Mouse (Mus musculus) CH12.LX (cell line): Measurements from ENCODE around the gene Csn1s2a. TPM values are rescaled to one million over a fixed set of nuclear protein-coding genes. Genes with fewer than 3 reads are reported as not detected.
"Not testable (repeated sequence)": the region's sequence is repeated elsewhere in the genome, so short reads cannot be mapped to it uniquely, and the experiment has no call there.

ENCODE experiments used
- DNase-seq: peaks from one replicate; pipeline ENCODE4 v3.0.0-alpha.2; 2013; ENCODE audit errors: extremely low read depth
- H3K27ac ChIP-seq: 2 replicates; pipeline ENCODE4 v1.5.1; 2012; ENCODE audit warnings: low read depth, mild to moderate bottlenecking, control low read depth, moderate library complexity; ENCODE audit not compliant: insufficient read depth
- H3K27me3 ChIP-seq: replicated peaks from 2 replicates; pipeline ENCODE3; 2012; ENCODE audit warnings: inconsistent platforms
- H3K36me3 ChIP-seq, 2 experiments: replicated peaks in 1 of 2; 2 replicates each; pipeline versions ENCODE3 to v1.6.1; 2012; ENCODE audit warnings: inconsistent platforms in 1 of 2, low read length in 1 of 2, mild to moderate bottlenecking in 1 of 2, mixed read lengths in 1 of 2, moderate library complexity in 1 of 2; ENCODE audit not compliant: control insufficient read depth in 1 of 2, insufficient read depth in 1 of 2
- H3K4me1 ChIP-seq, 2 experiments: 2 replicates each; pipeline ENCODE4 v1.6.1; 2012; ENCODE audit warnings: inconsistent platforms in 1 of 2, moderate library complexity in 1 of 2; ENCODE audit not compliant: insufficient read depth in 2 of 2, control insufficient read depth in 1 of 2
- H3K4me2 ChIP-seq: 2 replicates; pipeline ENCODE4 v1.6.1; 2012; ENCODE audit warnings: low read depth, mild to moderate bottlenecking, control low read depth; ENCODE audit not compliant: poor library complexity, insufficient read depth, severe bottlenecking
- H3K4me3 ChIP-seq, 3 experiments: fragments of 150-350 bp in 1 of 3; sonication (generic) in 1 of 3; replicated peaks in 1 of 3; 2 replicates each; pipeline versions ENCODE3 to v1.5.1; 2011 to 2012; ENCODE audit warnings: low read depth in 2 of 3, low read length in 2 of 3, mild to moderate bottlenecking in 2 of 3, moderate library complexity in 2 of 3, control low read depth in 1 of 3, improper control_type of control experiment in 1 of 3, inconsistent platforms in 1 of 3, mixed read lengths in 1 of 3; ENCODE audit not compliant: poor library complexity in 1 of 3
- H3K79me2 ChIP-seq: replicated peaks from 2 replicates; pipeline ENCODE4 v1.6.1; 2012; ENCODE audit warnings: mild to moderate bottlenecking, moderate library complexity; ENCODE audit not compliant: control insufficient read depth, poor library complexity, insufficient read depth, severe bottlenecking; ENCODE audit errors: extremely low read depth
- H3K9ac ChIP-seq: 2 replicates; pipeline ENCODE4 v1.6.1; 2012; ENCODE audit warnings: low read depth, mild to moderate bottlenecking, control low read depth, moderate library complexity; ENCODE audit not compliant: insufficient read depth
- H3K9me3 ChIP-seq: replicated peaks from 2 replicates; pipeline ENCODE3; 2012; ENCODE audit warnings: low read length, inconsistent platforms, mixed read lengths
- CHD1 ChIP-seq: IDR thresholded peaks from 2 replicates; pipeline ENCODE4 v1.6.1; 2012; ENCODE audit warnings: low read depth, low read length, improper control_type of control experiment, inconsistent platforms
- CTCF ChIP-seq, 2 experiments: IDR thresholded peaks in 1 of 2; conservative IDR thresholded peaks in 1 of 2; 2 replicates each; pipeline ENCODE4 v1.5.1; 2011 to 2012; ENCODE audit warnings: low read depth in 2 of 2, low read length in 2 of 2, improper control_type of control experiment in 1 of 2, inconsistent platforms in 1 of 2, mild to moderate bottlenecking in 1 of 2, moderate library complexity in 1 of 2
- E2F4 ChIP-seq: IDR thresholded peaks from 2 replicates; pipeline ENCODE4 v1.6.1; 2011; ENCODE audit warnings: low read depth, low read length, improper control_type of control experiment; ENCODE audit not compliant: insufficient replicate concordance
- ELF1 ChIP-seq: IDR thresholded peaks from 2 replicates; pipeline ENCODE4 v1.6.1; 2014; ENCODE audit warnings: low read depth, mild to moderate bottlenecking, inconsistent platforms, low read length, improper control_type of control experiment
- EP300 ChIP-seq: IDR thresholded peaks from 2 replicates; pipeline ENCODE4 v1.6.1; 2011; ENCODE audit warnings: low read length, improper control_type of control experiment
- IRF4 ChIP-seq: IDR thresholded peaks from 2 replicates; pipeline ENCODE4 v1.6.1; 2014; ENCODE audit warnings: low read depth, mild to moderate bottlenecking, inconsistent platforms, low read length, improper control_type of control experiment
- JUN ChIP-seq: IDR thresholded peaks from 2 replicates; pipeline ENCODE4 v1.6.1; 2011; ENCODE audit warnings: low read depth, mild to moderate bottlenecking, low read length, improper control_type of control experiment, moderate library complexity; ENCODE audit not compliant: insufficient read depth
- JUND ChIP-seq: conservative IDR thresholded peaks from 2 replicates; pipeline ENCODE4 v1.6.1; 2011; ENCODE audit warnings: low read depth, low read length, improper control_type of control experiment
- MXI1 ChIP-seq: IDR thresholded peaks from 2 replicates; pipeline ENCODE4 v1.6.1; 2011; ENCODE audit warnings: mild to moderate bottlenecking, low read depth, low read length, improper control_type of control experiment
- NELFE ChIP-seq: IDR thresholded peaks from 2 replicates; pipeline ENCODE4 v1.6.1; 2011; ENCODE audit warnings: low read depth, low read length, improper control_type of control experiment
- PAX5 ChIP-seq: IDR thresholded peaks from 2 replicates; pipeline ENCODE4 v1.6.1; 2012; ENCODE audit warnings: low read length, inconsistent platforms, mixed read lengths
- POLR2AphosphoS2 ChIP-seq: IDR thresholded peaks from 2 replicates; pipeline ENCODE4 v1.6.1; 2011; ENCODE audit warnings: low read depth, low read length, improper control_type of control experiment
- RCOR1 ChIP-seq: conservative IDR thresholded peaks from 2 replicates; pipeline ENCODE4 v1.6.1; 2012; ENCODE audit warnings: low read depth, mild to moderate bottlenecking, inconsistent platforms, low read length, improper control_type of control experiment
- USF1 ChIP-seq: IDR thresholded peaks from 2 replicates; pipeline ENCODE4 v1.6.1; 2014; ENCODE audit warnings: low read depth, mild to moderate bottlenecking, inconsistent platforms, low read length, improper control_type of control experiment
- USF2 ChIP-seq: conservative IDR thresholded peaks from 2 replicates; pipeline ENCODE4 v1.6.1; 2011; ENCODE audit warnings: low read depth, low read length, improper control_type of control experiment
- ZMIZ1 ChIP-seq: IDR thresholded peaks from 2 replicates; pipeline ENCODE4 v1.6.1; 2012; ENCODE audit warnings: low read depth, mild to moderate bottlenecking, inconsistent platforms, low read length, improper control_type of control experiment
- ZNF384 ChIP-seq: IDR thresholded peaks from 2 replicates; pipeline ENCODE4 v1.6.1; 2012; ENCODE audit warnings: low read depth, low read length, improper control_type of control experiment, inconsistent platforms
- dilution Hi-C: fragments of 300-500 bp; cut with MboI; formaldehyde crosslinking; loops from 2 replicates; pipeline ENCODE4 v1.14.3; 2020; ENCODE audit warnings: low sequenced_read_pairs; ENCODE audit not compliant: extremely low pct_unique_long_range_greater_than_20kb, extremely low pct_ligation_motif_present
- in situ Hi-C: fragments of 300-500 bp; cut with MboI; formaldehyde crosslinking; loops from 3 replicates; pipeline ENCODE4 v1.14.3; 2019; ENCODE audit warnings: low sequenced_read_pairs, low pct_ligation_motif_present, low pct_unique_long_range_greater_than_20kb, mixed read lengths
- polyA plus RNA-seq: library from polyadenylated mRNA; unstranded; fragments of >175 nt; gene quantifications from 2 replicates; pipeline ENCODE4 v1.2.1, GENCODE M21; 2012; ENCODE audit warnings: low read depth; ENCODE audit not compliant: insufficient read length
- total RNA-seq, 2 experiments: library from RNA; depleted of rRNA; stranded (reverse); fragments of 300-350 nt in 1 of 2; fragments of >200 nt in 1 of 2; gene quantifications; 2 replicates each; pipeline ENCODE4 v1.2.3; 2012 to 2014

Gene Csn1s2a
- total and polyA plus RNA-seq, 3 experiments: not detected

- Histone ChIP-seq H3K79me2 (no peaks in the 10 kb centered on the region), H3K4me2 (no peak overlapping the region), H3K9ac (no peak overlapping the region), H3K27ac (no peak overlapping the region)
- no peak for DNase-seq
- dilution Hi-C loops (no loop called here), in situ Hi-C loops (no loop called here)
- TF ChIP-seq USF2 (no peak), ELF1 (no peak), E2F4 (no peak), RCOR1 (no peak), USF1 (no peak), EP300 (no peak), MXI1 (no peak), JUN (no peak), ZMIZ1 (no peak), POLR2AphosphoS2 (no peak), CHD1 (no peak), ZNF384 (no peak)
- TF ChIP-seq, all 38 proteins: peak for 0
- Histone ChIP-seq H3K9me3 (no peaks in the 10 kb centered on the region), H3K4me3 (no peak overlapping the region), H3K27me3 (no peaks in the 10 kb centered on the region), H3K4me1 (no peaks in the 10 kb centered on the region), H3K36me3 (no peaks in the 10 kb centered on the region)
These were observed 20.9 kb upstream of the Csn1s2a start for GRCm38 (mm10) chr5:87753471-87753870.

DNA sequence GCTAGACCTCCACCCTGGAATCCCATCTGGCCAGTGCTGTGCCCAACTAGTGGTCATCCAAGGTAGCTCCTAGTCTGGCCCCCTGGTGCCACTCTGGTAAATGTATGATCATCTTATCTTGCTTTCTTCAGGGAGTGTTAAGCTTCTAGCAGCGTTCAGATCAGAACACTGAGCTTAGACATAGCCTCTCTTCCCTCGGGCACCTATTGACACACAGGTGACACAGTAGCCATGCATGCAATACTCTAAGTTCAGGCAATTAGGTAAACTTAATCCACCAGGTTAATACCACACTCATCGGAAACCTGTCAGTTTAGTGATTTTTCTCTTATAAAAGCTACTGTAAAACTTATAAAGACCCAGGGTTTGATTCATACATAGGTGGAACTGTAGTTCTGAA lies 9.8 kb upstream of the Csn1s2a start:
- no peak overlapping the region for H3K9ac ChIP-seq
- no peaks in the 10 kb centered on the region for H3K27me3 ChIP-seq
- in situ Hi-C loops: no loop called here
- TF ChIP-seq NELFE: no peak
- no peak for TF ChIP-seq CTCF (conservative IDR thresholded peaks at IDR 0.05 in 1 of 2, IDR thresholded peaks at IDR 0.05 in 1 of 2; ENCODE audit: low read depth in 2 of 2, low read length in 2 of 2)
- no peak for TF ChIP-seq IRF4
- TF ChIP-seq RCOR1: no peak
- no peak for TF ChIP-seq PAX5
- no peak for TF ChIP-seq JUND
- no peaks in the 10 kb centered on the region for H3K4me1 ChIP-seq
- H3K4me2 ChIP-seq: no peak overlapping the region
- no peaks in the 10 kb centered on the region for H3K9me3 ChIP-seq
- no peaks in the 10 kb centered on the region for H3K36me3 ChIP-seq
- no peak for DNase-seq
- no peak overlapping the region for H3K4me3 ChIP-seq
- no peaks in the 10 kb centered on the region for H3K79me2 ChIP-seq
- H3K27ac ChIP-seq: no peak overlapping the region
- dilution Hi-C loops: no loop called here

DNA sequence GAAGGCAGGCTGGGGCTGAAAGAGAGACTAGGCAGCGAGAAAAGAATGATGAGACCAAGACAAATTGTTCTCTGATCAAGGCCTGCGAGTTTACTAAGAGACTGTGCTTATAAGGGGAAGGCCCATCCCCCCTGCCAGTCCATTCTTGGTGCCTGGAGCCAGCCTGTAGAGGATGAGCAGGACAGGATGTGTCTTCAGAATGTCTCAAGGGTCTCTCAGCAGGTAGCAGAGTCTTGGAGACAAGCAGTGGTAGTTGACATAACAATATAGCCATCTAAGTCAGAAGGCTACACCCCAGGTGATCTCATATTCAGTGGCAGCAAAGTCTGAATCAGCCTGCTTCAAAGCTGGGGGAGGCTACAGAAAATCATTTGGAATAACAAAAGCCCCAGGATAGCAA lies 2.2 kb upstream of the Csn1s2a start:
- H3K9ac ChIP-seq, DNase-seq, H3K4me3 ChIP-seq, H3K79me2 ChIP-seq, H3K27ac ChIP-seq, in situ Hi-C loops, H3K9me3 ChIP-seq, H3K4me1 ChIP-seq, dilution Hi-C loops, H3K4me2 ChIP-seq, H3K36me3 ChIP-seq, H3K27me3 ChIP-seq: not testable (repeated sequence)
